Mouse (Mus musculus) urinary bladder, postnatal 36 days (tissue): ENCODE data around the gene Hivep2.
A peak's percentile ranks its signal among the peaks of the same experiment; 100 is the strongest.

ENCODE experiments used
- DNase-seq, 2 experiments: peaks; one replicate each; pipeline ENCODE4 v3.0.0; 2022; ENCODE audit warnings: low spot score in 2 of 2, mixed read lengths in 1 of 2

The Hivep2 gene

GRCm38 (mm10) chr10:13971268-13971667, 5.4 kb downstream of the Hivep2 start:
- no peak for DNase-seq

- DNase-seq, result no peak
Measured at GRCm38 (mm10) chr10:13973563-13974179, 7.8 kb downstream of the Hivep2 start.

DNA sequence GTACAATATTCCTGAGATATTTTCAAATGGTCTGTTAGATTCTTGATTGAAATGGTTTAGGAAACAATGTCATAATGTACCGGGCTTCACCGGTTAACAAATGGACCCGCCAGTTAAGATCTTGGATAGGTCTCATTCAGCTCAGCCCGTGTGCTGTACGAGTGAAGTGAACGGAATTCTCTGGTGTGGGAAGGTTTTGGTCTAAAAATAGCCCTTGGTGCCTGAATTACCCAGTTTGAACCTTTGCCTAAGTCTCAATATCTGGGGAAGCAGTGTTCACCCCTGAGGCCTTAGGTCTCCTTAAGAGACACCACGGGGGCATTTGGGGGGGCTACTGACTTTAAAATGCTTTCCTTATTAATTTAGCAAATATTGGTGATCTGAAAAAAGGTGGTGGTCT, 8.6 kb downstream of the Hivep2 start:
- DNase-seq, result no peak

DNA sequence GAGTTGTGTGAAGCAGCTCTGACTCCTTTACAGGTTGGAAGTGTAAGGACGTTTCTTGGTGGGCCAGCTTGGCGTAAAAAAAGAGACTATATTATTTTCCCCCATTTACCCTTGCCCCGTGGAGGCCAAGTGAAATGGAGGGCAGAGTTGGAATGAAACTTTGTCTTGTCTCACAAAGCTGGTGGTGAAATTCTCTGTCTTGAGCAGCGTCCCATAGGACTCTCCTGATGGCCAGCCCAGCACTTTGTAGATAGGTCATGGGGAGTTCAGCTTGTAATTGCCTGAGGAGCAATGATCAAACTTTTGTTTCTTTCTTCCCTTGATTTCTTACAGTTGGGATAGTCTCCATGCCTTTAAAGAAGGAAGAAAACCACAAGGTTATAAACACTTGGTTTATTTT, 10.0 kb downstream of the Hivep2 start:
- no peak for DNase-seq

GRCm38 (mm10) chr10:13976267-13976666, 10.4 kb downstream of the Hivep2 start:
- no peak for DNase-seq

DNA sequence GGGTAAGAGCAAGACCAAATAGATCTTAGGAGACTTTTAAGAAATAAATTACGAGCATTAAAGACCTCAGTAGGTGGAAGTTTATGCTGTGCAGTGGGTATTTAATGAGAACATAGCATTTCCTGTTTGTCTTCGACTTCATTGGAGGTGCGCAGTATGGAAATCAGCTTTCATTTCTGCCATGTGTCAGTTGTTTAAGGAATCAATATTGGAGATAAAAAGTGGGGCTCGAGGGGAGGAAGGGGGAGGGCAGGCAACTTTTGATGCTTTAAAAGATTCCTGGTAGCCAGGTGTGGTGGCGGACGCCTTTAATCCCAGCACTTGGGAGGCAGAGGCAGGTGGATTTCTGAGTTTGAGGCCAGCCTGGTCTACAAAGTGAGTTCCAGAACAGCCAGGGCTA, 16.4 kb downstream of the Hivep2 start:
- no peak for DNase-seq

DNA sequence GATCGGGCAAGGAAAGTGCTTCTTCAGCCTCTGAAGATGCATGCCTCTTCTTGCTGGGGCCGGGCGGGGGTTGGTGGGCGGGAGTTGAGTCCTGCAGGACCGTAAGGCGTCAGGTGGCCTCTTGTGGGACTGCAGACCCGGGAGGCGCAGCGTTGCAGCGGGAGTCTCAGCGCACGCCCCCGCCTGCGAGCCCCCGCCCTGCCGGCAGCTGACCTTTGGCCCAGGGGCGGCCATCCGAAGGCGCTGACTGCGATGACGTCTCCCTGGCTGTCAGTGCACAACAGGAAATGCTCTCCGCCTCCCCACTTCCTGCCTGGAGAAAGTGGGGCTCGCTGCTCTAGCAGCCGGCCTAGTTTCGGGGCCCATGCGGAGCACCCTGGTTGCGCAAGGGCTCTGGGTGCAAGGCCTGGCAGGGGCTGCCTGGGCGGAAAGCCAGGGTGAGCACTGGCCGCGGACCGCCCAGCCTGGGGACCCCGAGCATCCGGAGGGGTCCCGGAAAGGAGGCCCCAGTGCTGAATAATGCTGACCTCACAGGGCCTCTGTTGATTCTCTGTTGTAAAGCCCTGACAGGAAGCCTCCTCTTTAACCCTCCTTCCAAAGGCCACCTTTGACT, 17.0 kb downstream of the Hivep2 start:
- DNase-seq, result peak; percentile 51 to 76

DNA sequence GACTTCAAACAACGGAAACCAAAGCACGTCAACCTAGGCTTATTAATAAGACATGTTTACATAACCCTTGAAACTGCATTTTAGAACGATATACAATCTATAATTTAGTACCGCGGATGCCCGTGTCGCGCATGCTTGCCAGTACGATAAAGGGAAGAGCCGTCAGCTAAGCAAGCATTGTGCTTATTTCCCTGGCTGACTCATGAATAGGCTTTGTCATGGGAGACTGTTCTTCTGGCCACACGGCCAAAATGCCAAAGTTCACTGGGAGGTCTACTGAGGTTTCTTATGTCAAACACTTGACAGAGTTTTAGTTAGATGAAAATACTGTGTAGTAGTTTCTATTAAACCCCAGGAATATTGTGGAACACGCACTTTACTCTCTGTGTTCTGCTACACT, 17.8 kb downstream of the Hivep2 start:
- DNase-seq, result peak in 1 of 2 experiments; percentile 48

DNA sequence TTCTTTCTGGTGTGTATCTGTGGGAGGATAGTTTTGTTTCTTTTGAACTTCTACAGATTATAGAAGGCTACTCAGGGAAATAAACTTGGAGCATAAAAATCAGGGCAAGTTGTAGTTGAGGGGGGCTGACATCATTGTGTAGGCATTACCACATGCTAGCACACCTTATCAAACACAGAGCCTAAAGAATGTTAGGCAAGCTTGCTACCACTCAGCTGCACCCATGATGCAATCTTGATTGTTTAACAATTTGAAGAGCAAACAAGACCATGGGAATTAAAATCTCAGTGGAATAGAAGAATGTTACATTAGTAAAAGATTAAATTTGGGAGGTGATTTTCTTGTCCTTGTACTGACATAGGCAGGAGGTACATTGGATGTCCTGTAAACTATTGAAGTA, 18.4 kb downstream of the Hivep2 start:
- DNase-seq, result no peak

- no peak for DNase-seq
Measured at GRCm38 (mm10) chr10:13986539-13986938, 20.7 kb downstream of the Hivep2 start.

DNA sequence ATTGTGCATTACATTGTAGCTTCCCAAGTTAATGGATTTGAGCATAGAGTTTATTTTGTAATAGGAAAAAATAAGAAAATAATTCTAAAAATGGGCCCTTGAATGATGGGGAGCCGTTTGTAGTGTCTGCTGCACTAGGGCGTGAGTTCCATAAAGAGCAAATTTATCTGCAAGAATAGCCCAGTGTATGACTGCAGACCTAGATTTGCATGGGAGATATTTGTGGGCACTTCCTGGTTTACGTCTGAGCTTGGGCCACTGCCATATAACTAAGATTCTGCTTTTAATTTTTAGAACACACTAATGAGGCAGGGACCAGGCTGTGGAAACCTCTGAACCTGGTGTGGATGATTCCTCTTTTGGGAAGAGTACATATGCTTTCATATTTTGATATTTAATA, 21.5 kb downstream of the Hivep2 start:
- no peak for DNase-seq

DNA sequence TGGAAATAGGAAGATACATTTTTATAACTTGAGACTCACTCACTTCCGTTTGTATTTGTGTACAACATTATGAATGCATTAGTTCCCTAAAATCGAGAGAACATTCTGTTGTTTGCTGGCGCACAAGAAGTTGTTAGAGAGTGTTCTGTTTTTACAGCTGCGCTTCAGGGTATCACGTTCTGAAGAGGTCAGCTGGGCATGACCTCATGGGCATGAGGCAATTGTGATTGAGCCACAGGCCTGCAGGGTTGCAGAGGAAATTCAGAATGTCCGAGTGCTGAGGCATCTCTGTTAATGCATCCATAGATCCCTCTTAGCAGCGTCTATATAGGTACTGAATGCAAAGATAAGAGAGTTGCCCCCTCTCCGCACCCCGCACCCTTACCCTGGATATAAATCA, 22.4 kb downstream of the Hivep2 start:
- DNase-seq, result peak in 1 of 2 experiments; percentile 51

GRCm38 (mm10) chr10:13988757-13989156, 22.9 kb downstream of the Hivep2 start:
- DNase-seq, result no peak

DNA sequence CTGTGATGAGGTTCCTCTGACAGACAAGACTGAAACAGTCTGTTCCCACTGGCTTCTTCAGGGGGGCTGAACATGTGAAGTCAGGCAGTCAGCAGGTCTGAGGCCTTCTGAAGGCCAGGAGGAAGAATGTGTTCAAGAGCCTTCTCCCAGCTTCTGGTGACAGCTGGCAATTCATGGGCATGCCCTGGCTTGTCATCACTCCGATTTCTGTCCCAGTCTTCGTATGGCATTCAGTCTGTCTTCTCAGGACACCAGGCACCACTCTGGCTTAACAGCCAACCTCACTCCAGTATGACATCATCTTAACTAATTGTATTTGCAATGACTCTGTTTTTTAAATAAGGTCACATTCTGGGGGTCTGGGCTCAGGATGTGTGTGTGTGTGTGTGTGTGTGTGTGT, 25.0 kb downstream of the Hivep2 start:
- no peak for DNase-seq

GRCm38 (mm10) chr10:13993411-13993810, 27.5 kb downstream of the Hivep2 start:
- DNase-seq, result no peak

DNA sequence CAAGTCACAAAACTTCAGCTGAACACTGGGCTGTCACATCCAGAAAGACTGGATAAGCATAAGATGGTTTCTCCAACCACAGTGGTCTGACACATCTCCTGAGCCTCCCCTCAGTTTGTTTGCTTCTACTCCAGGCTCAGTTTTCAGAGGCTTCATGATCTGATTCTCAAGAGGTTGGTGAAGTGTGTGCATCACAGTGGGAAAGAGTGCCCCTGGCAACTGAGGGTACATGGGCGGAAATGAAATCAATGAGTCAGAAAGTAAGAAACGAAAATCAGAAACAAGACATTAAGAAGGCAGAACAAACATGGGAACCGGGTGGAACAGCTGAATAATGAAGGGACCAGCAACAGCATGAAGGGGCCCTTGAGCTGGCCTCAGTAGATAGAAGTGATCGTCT, 31.5 kb downstream of the Hivep2 start:
- no peak for DNase-seq

DNA sequence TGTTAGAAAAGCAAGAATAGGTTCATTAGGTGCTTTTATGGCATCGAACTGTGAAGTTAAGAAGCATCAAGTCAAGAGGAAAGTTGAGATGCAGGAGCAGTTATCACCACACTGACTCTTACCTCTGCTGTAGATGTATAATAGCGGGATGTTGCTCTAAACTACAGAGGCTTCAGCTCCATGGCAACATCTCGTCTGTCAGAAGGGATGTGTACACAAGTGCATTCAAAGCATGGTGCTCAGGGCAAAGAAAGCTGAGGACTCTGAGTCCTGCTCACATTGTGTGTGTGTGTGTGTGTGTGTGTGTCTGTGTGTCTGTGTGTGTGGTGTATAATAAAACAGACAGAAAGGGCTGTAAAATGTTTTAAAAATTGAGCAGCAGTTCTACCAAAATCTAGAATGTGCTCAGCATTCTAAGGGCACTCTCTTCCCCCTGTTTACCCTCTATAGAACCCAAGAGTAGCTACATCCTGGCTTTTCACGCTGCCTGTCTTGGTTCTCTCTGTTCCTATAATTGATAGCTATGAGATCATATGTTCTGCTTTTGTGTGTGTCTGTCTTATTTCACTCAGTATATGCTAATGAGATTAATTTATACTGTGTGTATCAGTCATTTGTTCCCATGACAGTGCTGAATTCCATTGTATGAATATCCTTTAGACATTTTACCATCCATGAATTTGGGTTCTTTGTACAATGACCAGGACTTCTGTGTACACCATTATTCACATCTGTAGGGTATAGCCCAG, 39.1 kb downstream of the Hivep2 start:
- no peak for DNase-seq

- DNase-seq, result no peak
Measured at GRCm38 (mm10) chr10:14009721-14010120, 43.8 kb downstream of the Hivep2 start.

GRCm38 (mm10) chr10:14016287-14016970, 50.6 kb downstream of the Hivep2 start:
- no peak for DNase-seq

GRCm38 (mm10) chr10:14017338-14017737, 51.5 kb downstream of the Hivep2 start:
- DNase-seq, result no peak

DNA sequence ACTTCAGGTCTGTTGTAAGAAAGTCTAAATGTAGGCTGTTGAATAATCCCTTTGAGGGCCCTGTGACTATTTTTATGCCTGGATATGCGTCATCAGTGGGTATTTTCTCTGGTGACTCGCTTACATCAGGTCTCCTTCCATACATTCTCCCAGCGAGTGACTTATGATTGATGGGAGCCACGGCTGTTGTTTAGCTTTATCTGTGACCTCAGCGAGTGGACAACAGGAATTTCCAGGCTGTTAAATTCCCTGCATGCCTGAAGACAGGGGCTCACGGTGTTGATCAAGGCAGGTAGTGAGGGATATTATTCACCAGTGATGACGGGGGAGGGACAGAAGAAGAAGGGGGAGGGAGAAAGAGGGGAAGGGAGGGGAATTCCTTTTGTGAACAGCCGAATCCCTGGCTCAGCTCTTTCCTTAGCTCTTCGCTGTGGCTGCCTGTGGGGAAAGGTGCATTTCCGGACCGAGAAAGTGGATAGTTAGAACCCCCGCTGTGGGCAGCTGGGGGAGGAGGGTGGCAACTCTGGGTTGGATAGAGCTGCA, 52.0 kb downstream of the Hivep2 start:
- DNase-seq, result no peak

- no peak for DNase-seq
Measured at GRCm38 (mm10) chr10:14018672-14019071, 52.8 kb downstream of the Hivep2 start.
